Mouse (Mus musculus): Measurements from ENCODE around the gene Hipk3.

Gene Hipk3

DNA sequence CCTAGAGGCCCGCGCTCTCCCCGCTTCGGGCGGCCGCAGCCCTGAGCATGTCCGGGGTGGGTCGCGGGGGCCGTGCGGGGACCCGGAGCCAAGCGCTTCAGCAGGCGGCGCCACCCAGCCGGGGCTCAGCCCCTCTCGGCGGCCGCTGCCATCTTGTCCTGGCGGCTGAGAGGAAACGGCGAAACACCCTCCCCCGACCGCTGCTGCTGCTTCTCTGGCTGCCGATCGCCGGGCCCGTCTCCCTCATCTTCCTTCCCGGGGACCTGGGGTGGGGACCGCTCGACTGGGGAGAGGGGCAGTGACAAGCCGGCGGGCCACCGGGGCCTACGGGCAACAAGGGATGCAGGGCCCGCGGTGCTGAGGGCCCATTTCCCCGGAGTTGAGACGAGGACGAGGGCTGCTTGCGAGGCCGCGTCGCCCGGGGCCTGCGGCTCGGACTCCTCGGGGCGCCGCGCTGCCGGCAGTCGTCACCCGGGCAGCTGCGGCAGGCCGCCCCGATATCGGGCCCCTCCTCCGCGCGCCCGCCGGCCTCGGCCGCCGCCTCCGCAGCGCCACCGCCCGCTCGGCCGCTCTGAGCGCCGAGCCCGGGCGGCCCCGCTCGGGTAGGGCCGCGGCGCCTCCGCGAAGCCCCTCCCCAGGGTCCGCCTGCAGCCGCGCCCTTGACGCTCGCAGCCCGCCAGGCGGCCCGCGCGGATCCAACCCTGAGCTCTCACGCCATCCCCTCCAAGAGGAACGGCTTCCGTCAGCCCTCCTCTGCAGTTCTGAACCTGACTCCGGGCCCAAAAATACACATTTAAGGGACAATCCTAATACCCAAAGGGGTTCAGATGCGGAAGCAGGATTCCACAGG is at the start of gene Hipk3:
Gene Hipk3 (minus strand): TSS at position 496 of the 850 bp plus-strand sequence.
- peak; percentile 83 for DNase-seq

DNA sequence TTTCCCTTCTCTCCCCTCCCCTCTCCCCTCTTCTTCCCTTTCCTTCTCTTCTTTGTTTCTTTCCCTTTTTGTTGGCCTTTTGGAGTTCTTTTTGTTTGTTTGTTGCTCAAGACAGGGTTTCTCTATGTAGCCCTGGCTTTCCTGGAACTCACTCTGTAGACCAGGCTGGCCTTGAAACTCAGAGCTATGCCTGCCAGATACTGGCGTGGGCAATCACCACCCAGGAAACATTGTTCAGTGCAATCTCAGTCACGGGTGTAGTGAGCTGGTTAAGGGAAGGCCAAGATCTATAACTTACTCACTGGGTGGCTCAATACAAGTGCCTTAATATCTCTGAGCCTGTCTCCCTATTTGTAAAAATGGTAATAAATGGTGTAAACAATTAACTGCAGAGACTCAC is 46.0 kb upstream of the Hipk3 start:
- DNase-seq, result no peak

DNA sequence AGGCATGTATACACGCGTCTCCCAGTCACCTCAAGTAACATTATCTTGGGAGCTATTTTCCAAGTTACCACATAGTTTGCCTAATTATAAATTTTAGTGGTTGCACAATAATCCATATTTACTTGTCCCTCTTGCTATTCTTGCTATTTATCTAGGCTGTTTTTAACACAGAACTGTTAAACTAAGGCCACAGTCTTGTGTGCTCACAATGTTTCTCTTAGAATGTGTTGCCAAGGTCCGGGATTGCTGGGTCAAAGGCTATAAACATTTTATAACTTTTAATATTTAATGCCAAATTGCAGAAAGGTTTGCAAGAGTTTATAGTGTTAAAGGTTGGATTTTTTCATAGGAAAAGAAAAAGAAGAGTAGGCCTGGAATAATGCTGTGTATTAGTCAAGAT is 40.5 kb upstream of the Hipk3 start:
- no peak for DNase-seq

DNA sequence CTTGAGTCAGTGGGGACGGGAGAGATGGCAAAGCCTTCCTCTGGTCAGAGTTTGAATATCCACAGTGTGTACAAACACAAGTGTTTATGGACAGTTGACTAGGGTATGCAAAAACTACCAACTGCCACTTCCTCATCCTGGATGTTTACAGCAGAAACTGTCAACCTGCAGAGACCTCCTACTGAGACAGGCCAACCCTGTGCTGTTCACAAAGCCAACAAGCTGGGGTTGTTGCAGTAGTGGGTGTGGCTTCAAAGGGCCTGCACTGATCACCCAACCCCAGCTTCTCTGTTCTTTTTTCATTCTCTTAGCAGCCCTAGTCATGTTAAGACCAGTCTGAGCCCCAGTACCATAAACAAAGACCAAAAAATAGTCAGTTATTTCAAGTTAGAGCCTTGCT is 38.3 kb upstream of the Hipk3 start:
- DNase-seq, result no peak

DNA sequence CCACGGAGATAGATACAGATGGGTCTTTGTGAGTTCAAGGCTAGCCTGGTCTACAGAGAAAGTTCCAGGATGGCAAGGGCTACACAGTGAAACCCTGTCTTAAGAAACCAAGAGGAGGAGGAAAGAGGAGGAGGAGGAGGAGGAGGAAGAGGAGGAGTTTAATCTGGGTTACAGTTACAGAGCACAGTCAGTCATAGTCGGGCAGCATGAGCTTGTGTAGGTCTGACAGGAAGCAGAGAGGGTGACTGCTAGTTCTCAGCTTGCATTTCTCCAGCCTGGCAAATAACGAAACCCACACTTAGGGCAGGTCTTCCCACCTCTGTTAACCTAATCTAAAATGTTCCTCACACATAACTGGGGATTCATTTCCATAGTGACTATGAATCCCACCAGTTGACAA is 32.3 kb upstream of the Hipk3 start:
- no peak for DNase-seq

DNA sequence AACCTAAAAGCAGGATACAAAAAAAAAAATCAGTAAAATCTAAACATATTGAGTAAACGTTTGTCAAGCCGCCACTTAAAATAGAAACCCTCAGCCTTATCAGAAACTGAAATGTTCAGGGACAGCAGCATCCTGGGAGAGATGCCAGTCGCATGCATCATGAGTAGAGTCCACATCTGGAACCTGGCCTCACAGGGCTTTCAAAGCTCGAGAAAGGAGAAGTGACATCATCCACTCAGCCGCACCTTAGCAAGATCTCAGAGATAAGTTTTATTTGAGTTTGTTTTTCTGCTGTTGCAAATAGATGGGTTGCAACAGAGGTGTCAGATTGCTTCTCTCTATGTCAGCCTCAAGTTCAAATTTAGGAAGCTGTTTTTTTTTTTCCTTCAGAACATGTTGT is 31.3 kb upstream of the Hipk3 start:
- no peak for DNase-seq

DNA sequence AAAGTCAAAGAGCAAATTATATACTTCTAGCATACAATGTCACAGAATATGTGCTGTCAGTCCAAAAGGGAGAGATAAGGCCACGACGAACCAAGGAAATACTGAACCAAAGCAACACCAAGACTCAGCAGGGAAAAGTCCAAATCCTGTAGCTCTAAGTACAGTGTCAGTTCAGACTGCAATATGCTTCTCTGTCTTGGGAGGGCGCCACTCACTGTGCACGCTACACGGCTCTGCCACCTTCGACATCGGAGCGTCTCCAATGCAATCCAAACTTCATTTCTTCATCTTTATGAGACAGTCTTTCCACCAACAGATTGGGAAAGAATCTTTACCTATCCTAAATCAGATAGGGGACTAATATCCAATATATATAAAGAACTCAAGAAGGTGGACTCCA is 17.4 kb upstream of the Hipk3 start:
- DNase-seq, result no peak

DNA sequence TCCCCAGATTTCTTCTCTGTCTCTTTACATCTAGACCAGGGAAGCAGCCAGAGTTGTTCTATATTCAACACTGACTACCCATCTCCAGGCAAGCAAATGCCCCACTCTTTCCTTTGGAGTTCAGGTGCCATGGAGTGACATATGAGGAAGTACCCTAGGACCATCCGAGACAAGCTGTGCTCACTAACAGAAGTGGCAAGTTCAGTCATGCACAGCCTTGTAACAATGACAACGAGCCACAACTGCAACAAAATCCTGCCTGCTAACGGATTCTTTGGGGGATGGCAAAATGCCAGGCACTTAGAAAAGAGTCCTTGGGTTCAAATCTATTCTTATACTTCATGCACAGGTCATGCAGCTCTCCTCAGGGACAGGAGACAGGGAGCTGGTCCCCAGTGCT is 8.1 kb upstream of the Hipk3 start:
- DNase-seq, result no peak

DNA sequence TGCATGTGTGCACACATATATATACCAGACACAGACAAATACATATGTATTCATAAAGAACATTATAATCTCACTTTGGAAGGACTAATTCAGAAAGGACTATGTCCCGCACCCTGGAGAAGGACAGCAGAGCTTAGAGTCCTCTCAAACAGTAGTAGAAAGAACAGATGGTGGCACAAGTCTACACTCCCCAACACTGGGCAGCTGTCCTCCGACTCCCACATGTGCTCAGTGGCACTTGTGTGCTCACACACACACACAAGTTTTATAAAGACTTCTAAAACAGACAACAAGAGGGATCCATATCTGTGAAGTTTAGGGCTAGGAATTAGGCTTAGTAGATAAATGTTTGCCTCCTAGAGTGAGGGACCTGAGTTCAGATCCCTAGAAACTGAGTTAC is 6.8 kb upstream of the Hipk3 start:
- no peak for DNase-seq

DNA sequence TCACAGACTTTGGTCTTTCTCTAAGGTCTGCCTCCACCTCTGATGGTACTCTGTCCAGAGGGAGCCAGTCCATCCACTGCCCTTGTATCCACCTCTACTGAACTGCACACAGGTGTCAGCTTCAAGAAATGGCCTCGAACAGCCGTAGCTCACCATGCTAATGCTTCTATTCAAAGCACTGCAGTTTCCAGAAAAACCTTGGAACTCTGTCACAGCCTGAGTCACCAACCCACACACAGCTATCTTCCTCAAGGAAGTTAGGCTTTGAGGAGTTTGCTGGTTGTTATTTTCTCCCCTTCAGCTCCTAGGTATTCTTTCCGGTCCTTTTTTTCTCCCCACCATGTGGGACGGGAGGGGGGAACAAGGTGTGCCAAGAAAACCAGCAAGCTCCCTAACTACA is 3.5 kb upstream of the Hipk3 start:
- no peak for DNase-seq

DNA sequence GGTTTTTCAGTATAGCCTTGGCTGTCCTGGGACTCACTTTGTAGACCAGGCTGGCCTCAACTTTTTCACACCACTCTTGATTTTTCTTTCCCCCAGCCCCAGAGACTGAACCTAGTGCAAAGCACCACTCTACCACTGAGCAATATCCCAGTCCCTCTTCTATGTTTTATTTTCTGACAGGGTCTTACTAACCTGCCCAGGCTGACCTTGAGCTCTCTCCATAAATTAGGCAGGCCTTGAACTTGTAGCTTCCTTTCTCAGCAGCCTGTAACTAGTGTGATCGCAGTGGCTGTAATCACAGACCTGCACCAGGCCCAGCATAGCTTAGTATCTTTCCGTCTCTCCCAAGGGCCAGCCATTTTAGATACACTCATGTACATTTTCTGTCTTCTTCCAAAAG is 3.0 kb upstream of the Hipk3 start:
- DNase-seq, result no peak

DNA sequence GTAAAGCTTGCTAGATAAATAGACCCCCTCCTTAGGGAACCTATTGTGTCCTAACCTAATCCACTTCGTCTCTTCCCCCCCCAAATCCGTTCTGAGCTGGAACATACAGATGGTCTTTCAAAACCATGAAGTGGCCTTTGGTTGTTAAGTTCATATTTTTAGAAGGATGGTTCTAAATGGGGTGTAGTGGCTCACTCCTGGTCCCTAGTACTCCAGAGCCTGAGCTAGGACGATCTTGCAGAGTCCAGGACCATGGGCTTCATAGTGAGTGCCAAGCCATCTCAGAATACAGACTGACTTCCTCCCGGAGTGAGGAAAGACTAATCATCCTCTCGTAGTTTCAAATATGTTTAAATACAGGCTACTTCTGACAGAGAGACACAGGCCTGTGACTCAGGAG is 2.0 kb upstream of the Hipk3 start:
- no peak for DNase-seq

DNA sequence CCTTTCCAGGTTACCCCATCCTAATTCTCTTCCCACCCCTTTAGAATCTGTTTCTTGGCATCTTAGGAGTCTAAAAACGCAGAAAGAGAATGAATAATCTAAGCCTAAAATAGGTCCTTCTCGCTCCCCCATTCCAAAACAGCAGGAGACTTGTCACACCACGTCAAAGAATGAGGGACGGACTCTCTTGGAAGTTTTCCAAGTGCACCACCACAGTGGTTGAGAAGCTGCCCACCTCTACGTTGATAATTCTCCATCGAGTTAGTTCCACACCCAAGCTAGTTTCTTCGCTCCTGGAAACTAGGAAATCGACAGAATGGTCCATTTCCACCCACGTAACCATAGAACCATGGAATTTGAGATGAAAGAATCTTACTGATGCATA is 547 bp upstream of the Hipk3 start:
- DNase-seq, result no peak

DNA sequence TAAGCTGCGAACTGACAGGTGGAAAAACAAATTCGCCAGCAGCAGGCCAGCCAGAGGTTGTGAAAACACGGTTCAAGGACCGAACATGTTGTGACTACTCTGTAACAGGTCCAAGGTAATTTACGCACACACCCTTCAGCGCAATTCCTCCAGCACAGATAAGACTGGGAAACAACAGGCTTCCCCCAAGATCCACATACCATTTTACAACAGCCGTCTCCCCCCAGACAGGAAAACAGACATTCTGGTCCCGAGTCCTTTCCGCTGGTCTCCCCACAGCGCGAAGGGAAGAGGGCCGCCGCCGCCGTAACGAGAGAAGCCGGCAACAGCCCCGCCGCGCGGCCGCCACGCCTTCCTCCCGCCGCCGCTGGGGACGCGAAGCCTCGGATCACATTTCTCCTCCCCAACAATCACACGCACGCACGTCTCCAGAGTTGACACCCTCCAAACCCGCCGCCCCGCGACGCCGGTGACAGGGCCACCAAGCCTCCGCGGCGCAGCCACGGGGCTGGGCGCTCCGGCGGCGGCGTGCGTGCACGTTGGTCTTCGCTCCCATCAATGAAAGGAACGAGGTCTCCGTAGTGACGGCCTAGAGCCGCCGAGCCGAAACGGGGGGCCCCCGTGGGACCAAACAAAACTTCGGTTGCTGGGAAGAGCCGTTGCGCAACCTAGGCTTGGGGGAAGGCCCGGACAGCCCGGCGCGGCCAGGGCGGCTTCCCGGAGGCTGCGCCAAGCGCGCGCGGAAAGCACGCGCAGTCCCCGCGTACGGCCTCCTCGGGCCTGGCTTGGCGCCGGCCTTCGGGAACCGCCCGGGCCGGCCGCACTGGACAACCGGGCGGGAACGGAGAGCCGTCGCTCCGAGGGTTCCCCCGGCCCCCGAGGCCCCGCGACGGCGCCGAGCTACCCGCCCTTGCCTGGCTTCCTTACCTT is 960 bp downstream of the Hipk3 start:
- DNase-seq, result peak; percentile 80

DNA sequence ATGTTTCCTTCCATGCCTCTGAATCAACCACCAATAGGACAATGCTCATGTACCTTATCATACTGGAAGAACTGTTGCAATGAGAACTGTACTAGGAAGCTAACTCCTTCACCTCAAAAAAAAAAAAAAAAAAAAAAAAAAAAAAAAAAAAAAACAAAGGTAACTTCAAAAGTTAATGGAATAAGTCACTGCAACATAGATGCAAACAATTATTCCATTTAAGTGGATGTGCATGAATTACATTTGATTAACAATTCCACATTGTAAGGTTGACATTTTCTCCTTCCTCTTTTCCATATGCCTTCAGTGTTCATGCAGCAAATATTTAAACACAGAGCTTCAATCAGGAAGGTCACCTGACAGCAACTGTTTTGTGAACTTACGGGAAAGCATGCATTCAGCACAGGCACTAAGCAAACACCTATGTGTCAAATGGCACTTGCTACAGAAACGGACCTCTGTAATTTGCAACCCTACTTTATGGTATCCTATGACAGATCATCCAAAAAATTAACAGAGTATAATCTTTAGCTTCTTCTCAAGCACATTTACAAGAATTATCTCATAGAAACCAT is 2.9 kb downstream of the Hipk3 start:
- DNase-seq, result no peak

DNA sequence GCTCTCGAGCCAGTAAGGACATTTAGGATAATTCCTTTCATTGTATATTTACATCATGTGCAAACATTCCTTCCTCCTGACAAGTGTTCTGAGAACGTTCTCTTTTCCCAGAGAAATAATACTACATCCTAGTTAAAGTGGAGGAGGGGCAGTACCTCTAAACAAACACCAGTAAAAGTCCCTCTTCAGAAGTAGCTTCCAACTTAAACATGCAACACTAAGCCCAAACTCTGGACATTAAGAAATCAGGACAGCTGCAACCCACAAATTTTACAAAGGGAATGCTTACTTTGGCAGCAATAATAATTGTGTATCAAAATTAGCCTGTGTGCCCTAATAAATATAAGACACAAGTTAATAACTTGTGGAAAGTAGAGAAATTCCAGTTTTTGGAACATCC is 3.5 kb downstream of the Hipk3 start:
- no peak for DNase-seq

DNA sequence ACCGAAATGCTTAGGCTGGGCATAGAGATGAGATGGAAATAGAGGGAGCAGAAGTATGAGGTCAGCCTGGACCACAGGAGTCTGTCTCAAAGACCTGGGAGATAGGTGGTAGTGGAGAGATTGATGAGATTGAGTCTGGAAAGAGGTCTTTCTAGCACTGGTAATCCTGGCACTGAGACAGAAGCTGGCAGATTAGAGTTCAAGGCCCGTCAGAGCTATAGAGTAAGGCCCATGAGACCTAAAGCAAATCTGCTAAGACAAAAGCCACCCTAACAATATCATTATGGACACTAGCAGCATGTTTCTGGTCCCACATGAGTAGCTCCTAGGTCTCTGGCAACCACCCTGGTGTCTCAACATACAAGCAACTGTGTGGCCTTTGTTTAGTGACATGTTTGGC is 4.4 kb downstream of the Hipk3 start:
- no peak for DNase-seq

DNA sequence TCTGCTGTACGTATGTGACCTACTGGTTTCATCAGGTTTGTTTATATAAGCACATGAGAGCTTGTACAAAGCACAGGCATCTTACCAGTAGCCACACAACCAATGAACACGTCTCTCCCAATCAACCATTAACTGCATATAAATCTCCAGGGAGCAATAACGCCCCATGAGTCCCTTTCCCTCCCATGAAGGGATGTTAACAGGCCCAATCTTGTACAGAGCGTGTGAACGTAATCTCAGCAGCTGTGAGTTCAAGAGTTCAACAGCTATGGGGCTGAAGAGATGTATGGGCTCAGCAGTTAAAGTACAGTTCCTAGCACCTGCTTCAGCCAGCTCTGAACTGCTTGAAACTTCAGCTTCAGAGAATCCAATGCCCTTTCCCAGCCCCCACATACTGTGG is 9.8 kb downstream of the Hipk3 start:
- DNase-seq, result no peak

DNA sequence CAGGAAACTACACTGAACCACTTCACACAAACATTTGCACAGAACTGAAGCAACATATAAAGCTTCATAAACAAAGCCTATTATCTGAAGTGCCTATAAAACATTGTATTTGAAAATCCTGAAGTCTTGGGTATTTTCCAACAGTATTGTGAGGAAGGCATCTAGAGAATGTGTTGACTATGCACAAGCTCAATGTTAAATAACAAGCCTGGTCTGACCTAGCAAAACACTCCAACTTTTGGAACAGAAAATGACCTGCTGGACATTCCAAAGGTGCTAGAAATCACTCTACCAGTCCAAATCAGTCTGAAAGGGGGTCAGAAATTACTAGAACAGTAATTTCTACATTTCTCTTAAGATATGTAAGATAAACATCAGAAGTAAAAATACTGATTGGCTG is 12.1 kb downstream of the Hipk3 start:
- no peak for DNase-seq

DNA sequence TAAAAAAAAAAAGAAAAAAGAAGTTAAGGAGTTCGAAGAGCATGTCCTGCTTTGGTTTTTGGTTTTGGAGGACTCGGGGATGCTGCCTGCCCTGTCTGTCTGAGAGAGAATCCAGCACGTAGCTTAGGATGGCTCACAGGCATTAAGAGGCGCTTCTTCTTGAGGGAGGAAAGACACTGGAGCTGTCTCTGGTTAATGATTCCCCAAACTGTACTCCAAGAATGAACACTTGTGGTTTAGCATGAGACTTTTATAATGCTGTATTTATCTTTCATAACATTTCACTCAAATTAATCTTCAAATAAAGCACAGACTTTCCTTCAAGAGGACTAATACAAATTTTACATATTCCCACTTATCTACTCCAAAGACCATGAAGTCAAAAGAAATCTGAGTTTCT is 15.2 kb downstream of the Hipk3 start:
- DNase-seq, result no peak

DNA sequence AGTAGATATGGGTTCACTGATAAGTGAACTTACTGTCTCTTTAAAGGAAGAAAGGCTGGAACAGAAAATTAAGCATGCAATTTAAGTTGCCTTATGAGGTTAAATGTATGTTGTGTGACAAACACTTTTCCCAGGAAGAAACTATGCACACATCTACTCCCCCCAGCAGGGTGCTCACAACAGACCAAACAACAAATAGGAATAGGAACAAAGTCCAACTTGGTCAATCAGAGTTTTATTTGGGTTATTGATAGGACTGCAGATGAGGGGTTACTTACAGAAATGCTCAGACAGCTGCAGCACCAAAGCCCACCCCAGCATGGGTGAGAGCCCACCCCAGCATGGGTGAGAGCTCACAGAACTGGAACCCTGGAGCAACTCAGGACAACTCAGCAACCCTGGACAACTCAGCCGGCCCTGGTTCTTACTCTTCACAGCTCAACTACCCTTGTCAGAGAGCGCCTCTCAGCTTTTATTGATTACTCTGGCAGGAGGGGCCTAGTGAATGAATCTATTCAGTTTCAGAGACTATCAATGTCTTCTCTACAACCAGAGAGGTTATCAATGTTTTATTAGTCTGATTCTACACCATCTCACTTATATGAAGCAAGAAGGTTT is 16.7 kb downstream of the Hipk3 start:
- DNase-seq, result no peak

DNA sequence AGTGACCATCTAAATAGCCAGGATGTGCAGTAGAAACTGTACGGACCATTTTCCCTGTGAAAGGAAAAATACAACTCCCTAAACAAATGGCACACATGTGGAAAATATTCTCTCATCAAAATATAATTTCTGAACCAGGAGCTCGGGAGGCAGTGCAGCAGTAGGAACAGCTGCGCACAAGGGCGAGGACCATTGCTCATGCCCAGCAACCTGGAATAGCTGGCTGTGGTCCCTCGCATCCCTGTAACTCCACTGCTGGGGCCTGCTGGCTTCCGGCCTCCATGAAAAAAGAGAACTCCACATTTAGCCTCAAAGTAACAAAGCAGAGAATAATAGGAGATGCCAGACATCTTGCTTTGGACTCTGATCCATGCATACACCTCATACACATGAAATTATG is 22.2 kb downstream of the Hipk3 start:
- no peak for DNase-seq

DNA sequence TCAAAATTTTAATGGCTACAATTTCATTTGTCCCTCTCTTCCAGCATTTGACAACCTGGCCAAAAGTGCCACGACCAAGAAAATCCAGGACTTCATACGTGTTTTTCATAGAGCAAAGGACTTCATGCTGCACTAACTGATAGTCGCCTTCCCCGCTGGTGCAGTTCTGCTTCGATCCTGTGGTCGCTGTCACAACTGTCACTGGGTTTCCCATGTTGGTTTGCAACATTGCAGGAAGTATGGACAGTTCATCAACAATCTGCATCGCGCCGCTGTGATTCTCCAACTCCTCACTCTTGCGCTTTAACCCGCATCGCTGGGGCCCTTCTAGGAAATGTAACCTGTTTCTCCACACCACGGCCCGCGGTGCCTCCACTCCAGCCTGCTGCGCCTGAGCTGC is 23.1 kb downstream of the Hipk3 start:
- DNase-seq, result no peak
